Mouse (Mus musculus) retina, postnatal 1 day (tissue): Measurements from ENCODE around the gene Pabpc4.
A peak's percentile ranks its signal among the peaks of the same experiment; 100 is the strongest.
"Not testable (repeated sequence)": the region's sequence is repeated elsewhere in the genome, so short reads cannot be mapped to it uniquely, and the experiment has no call there.

ENCODE experiments used
- DNase-seq: peaks from one replicate; pipeline ENCODE4 v3.0.0-alpha.2; 2012

Pabpc4 gene

DNA sequence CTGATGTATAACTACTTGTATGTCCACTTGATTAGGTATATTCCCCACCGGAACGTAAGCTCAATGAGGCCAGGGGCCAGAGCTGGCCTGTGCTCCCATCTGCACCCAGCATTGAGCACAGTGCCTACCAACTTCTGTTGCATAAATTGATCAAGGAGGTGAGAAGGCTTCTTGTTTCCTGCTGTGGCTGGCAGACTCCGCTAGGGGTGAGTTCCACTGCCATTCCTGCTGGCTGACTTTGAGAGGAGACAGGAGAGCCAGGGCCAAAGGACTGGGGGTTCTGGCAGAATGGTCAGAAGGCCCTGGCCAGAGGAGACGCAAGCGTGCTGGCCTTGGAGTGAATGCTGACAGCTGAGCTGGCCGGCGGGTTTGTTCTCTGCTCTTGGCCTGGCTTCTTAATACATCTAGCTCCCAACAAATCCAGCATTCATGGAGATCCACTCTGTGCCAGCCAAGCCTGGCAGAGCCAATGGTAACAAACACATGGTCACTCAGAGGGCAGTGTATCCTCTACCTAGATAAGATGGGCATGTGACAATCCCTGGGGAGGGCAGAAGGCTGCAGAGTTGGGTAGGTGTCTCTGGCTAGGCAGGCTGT, 13.1 kb upstream of the Pabpc4 start:
- DNase-seq: peak; percentile 6

DNA sequence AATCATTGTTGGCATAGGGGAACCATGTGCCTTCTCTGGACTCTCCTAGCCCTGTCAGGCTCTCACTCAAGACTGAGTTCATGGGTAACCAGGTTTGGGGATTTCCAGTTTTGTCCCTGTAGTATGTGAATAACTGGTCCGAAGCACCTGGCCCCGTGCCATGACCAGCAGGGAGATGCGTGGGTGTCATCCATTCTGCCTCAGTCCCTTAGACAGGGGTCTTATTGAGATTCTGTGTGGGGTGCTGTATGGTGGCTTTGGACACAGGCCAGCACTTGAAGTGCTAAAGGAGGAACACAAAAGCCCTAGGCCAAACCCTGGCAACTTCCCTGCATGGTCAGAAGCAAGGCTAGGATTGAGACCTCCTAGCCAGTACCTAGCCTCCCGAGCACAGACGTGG, 9.9 kb upstream of the Pabpc4 start:
- DNase-seq: peak; percentile 16

DNA sequence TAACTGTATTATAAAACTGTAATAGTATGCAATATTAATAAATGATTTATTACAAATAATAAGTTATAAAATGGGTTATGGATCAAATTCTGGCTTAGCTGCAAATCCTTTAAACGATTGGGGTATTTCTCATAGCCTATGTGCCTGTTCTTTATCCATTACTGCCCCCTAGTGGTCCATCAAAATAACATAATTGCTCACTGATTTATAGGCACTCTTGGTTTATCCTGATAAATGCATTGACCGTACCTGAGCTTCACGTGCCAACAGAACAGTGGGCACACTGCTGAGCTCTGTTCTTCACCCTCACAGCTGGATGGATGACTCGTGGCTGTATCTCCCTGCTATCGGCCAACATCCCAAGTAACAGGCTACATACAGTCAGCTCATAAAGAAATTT, 7.5 kb upstream of the Pabpc4 start:
- peak; percentile 80 for DNase-seq

DNA sequence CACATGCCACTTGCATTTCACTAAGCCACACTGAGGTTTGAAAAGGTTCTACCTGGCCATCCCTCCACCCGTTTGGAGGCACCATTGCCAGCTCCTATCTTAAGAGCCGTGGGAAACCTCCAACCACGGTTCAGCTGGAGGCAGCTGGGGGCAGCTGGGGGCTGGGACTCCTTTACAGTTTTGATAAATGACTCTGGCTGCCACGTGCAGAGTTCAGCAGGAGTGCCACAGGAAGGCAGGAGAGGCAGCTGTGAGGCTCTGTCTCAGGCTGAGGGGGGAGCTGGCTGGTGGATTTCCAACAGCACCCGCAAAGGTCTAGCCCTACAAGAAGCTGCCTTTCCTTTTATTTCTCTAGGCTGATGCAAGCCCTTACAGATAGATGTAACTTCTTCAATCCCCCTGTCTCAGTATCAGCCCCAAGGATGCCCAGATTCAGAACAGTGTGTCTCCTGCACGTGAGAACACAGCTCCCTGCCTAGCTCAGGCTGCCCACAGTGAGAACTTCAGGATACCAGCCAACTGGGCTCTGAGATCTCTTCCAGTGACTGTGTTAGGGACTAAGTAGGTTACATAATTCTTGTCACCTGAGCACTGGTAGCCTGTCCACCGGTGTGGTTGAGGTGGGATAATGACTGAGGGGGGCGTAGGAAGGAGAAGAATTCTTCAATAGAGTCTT, 1.9 kb upstream of the Pabpc4 start:
- DNase-seq: peak; percentile 43

DNA sequence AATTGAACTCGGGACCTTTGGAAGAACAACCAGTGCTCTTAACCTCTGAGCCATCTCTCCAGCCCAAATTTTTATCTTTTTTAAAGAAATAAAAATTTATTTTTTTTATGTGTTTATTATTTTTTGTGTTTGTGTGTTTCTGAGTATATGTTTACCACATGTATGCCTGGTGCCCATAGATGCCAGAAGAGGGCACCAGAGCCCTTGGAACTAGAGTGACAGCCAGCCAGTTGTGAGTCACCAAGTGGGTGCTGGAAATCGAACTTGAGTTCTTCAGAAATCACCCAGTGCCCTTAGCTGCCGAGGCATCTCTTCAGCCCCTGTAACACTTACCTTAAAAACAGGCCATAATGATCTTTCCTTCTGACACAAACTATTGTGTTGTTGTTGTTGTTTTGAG, 8.9 kb downstream of the Pabpc4 start:
- DNase-seq: no peak

GRCm38 (mm10) chr4:123280117-123280516, 18.0 kb downstream of the Pabpc4 start:
- DNase-seq: no peak

DNA sequence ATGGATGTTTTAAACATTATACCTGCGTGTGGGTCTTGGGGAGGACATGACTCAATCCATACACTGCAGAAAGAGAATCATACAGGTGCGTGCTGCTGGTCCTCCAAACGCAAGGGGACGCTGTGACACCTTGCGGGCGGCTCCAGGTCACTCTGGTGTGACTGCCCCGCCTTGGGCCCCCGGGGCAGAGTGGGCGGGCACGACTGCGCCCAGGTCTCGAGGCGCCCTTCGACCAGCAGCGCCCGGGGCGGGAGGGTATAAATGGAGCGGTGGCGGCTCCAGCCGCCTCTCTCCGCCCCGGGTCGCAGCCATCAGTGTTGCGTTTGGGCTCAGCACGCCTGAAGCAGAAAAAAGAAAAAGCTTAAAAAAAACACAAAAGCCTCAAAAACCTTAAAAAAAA, 20.3 kb downstream of the Pabpc4 start:
- peak; percentile 95 for DNase-seq

DNA sequence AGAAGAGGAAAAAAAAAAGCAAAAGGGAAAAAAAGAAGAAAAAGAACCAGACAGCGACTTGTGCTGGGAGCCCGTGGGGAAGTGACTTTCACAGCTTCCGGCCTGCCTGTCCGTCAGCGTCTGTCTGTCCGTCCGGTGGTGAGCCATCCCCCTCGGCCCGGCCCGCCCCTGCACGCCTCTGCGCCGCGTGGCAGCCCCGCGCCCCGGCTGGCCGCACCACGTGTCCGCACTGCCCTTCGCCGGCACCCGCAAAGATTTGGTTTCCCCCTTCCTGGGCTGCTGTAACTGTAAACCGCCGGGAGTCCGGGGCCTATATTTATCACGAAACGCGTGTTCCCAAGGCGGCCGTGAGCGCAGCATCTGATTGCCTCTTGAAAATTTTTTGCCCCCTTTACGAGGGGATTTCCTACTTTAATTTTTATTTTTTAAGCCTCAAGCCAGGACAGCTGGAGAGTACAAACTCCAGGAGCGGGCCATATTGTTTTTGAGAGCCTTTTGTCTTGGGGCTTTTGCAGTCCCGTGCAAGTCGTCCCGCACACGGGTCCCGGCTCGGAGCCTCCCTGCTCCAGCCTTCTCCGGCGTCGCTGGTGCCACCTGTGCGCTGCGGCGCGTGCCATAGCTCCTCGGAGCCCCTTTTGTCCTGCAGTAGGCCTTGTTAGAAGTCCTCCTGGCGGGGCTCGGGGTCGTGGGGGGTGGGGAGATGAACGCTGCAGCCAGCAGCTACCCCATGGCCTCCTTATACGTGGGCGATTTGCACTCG, 20.9 kb downstream of the Pabpc4 start:
- DNase-seq: peak; percentile 42

DNA sequence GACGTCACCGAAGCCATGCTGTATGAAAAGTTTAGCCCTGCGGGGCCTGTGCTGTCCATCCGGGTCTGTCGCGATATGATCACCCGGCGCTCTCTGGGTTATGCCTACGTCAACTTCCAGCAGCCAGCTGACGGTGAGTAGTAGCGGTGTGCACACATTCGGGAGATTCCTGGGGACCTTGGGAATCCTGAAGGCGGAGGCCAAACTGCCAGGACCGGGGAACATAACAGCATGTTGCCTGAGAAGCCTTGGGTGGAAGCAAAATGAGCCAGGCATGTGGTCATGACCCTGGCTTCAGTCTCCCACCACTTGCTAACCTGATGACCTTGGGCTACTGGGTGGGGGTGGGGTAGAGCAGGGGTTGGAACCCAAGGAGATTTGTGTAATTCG, 21.5 kb downstream of the Pabpc4 start:
- DNase-seq: peak; percentile 39

GRCm38 (mm10) chr4:123284731-123285624, 22.8 kb downstream of the Pabpc4 start:
- no peak for DNase-seq

DNA sequence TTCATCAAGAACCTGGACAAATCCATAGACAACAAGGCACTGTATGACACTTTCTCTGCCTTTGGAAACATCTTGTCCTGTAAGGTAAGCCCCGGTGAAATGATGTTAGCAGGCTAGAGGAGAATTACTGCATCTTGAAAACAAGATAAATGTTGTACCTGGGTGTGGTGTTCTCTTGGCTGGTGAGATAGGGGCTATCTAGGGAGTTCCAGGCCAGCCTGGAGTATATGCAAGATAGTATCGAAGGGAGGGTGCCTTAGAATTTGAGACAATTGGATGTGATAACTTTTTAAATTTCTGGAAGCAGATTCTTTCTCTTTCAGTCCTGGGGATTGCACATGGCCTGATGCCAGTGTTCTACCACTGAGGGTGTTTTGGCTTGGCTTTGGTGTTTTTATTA, 24.6 kb downstream of the Pabpc4 start:
- no peak for DNase-seq

DNA sequence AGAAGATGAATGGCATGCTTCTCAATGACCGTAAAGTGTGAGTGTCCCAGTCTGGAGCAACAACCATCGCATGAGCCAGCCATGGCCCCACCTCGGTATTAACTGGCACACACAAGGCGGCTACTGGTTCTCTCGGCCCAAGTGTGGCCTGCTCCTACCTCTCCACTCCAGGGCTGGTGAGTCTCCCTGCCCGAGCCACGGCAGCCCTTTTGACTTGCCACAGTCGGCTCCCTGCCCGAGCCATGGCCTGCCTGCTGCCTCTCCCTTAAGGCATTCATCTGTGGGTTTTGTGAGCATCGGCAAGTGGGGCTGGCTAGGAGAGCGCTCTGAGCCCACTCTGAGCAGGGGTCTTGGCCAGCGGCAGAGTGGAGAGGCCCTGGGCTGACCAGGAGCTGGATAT, 26.9 kb downstream of the Pabpc4 start:
- DNase-seq: no peak

GRCm38 (mm10) chr4:123292390-123292789, 30.2 kb downstream of the Pabpc4 start:
- DNase-seq: no peak

- no peak for DNase-seq
Measured at GRCm38 (mm10) chr4:123292989-123293388, 30.8 kb downstream of the Pabpc4 start.

- no peak for DNase-seq
Measured at GRCm38 (mm10) chr4:123293661-123294443, 31.7 kb downstream of the Pabpc4 start.

- not testable (repeated sequence) for DNase-seq
Measured at GRCm38 (mm10) chr4:123295026-123295425, 32.9 kb downstream of the Pabpc4 start.

- no peak for DNase-seq
Measured at GRCm38 (mm10) chr4:123295516-123296147, 33.5 kb downstream of the Pabpc4 start.

DNA sequence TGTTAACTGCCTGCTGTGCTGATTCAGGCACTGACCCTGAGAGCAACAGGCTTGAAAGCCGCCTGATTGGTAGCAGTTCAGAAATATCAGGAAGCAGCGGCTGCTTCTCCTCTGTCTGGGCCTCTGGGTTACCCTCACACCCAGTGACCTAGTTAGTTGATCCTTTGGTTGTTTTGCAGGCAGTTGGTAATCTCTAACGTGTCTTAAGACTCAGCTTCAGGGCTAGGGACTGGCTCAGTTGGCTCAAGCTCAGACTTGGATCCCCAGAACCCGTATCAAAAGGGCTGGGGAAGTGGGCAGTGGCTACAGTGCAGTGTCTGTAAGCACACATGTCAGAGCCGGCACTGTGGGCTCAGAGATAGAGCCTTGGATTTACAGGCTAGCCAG, 34.0 kb downstream of the Pabpc4 start:
- peak; percentile 49 for DNase-seq

DNA sequence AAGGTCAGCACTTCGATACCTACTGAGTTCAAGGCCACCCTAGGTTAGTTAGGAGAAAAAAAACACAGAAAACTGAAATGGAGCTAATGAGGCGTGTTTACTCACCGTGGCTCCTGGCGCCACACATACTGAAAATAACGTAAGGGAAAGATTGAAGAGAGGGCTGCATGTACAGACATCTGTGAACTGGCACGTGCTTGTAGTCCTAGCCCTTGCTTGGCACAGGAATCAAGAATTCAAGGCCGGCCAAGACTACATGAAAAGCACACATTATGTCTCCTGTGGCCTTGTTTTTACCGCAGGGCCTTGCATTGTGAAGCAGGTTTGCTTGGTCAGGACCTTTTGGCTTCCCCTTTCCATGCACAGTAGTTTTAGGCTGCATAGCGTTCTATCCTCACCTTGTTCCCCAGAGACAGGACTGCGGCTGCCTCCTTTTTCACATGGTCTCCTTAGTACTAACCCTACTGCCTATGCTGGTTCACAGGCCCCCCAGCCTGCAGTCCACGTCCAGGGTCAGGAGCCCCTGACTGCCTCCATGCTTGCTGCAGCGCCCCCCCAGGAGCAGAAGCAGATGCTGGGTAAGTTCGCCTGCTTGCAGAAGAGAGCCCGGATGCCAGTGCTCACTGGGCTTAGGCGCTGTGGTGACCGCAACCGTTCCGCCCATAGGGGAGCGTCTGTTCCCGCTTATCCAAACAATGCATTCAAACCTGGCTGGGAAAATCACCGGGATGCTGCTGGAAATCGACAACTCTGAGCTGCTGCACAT, 35.2 kb downstream of the Pabpc4 start:
- no peak for DNase-seq

DNA sequence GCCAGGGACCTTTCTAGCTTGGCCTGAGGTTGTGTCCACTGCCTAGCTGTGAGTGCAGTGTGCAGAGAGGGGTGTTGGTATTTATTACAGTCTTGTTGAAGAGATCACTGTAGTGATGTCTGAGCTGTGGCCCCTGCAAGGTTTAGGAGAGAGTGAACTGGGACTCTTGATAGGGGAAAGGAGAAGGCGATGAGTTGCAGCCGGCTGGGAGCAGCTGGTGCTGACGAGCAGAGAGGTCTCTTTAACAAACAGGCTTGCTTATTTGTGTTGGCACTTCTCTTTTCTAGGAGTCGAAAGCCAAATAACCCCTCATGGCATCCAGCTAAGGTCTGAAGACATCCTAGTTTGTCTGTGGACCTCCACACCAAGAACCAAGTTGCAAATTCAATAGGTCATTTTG, 36.1 kb downstream of the Pabpc4 start:
- DNase-seq: no peak
